Mouse (Mus musculus) intestine, postnatal 0 days (tissue): ENCODE measurements around the gene Pros1. TPM values are rescaled to one million over a fixed set of nuclear protein-coding genes. Genes with fewer than 3 reads are reported as not detected.

ENCODE experiments used
- ATAC-seq: fragments of 200-750 bp; cut with Nextera tagmentation; 2 replicates; pipeline ENCODE4 v1.8.0; 2017; ENCODE audit warnings: mild to moderate bottlenecking, moderate TSS enrichment, moderate library complexity
- H3K27ac ChIP-seq: fragments of 300-500 bp; sonication (generic); 2 replicates; pipeline ENCODE4 v1.5.1; 2014; ENCODE audit warnings: mild to moderate bottlenecking, low read depth, low read length, moderate library complexity
- H3K27me3 ChIP-seq: fragments of 300-500 bp; sonication (generic); replicated peaks from 2 replicates; pipeline ENCODE4 v1.6.1; 2014; ENCODE audit warnings: low read length, mixed read lengths; ENCODE audit not compliant: control insufficient read depth, insufficient read depth
- H3K36me3 ChIP-seq: fragments of 300-500 bp; sonication (generic); 2 replicates; pipeline ENCODE4 v1.6.1; 2014; ENCODE audit warnings: mild to moderate bottlenecking, moderate library complexity; ENCODE audit not compliant: control insufficient read depth, insufficient read depth
- H3K4me1 ChIP-seq: fragments of 300-500 bp; sonication (generic); replicated peaks from 2 replicates; pipeline ENCODE4 v1.6.1; 2014; ENCODE audit warnings: antibody characterized with exemption, low read length, mixed read lengths; ENCODE audit not compliant: control insufficient read depth, insufficient read depth
- H3K4me2 ChIP-seq: fragments of 300-500 bp; sonication (generic); replicated peaks from 2 replicates; pipeline ENCODE4 v1.6.1; 2014; ENCODE audit warnings: low read depth, mild to moderate bottlenecking, moderate library complexity
- H3K4me3 ChIP-seq: fragments of 300-500 bp; sonication (generic); 2 replicates; pipeline ENCODE4 v1.5.1; 2014; ENCODE audit warnings: low read depth, low read length
- H3K9ac ChIP-seq: fragments of 300-500 bp; sonication (generic); 2 replicates; pipeline ENCODE4 v1.6.1; 2014; ENCODE audit warnings: mild to moderate bottlenecking, low read depth, low read length
- H3K9me3 ChIP-seq: fragments of 300-500 bp; sonication (generic); 2 replicates; pipeline ENCODE4 v1.6.1; 2016; ENCODE audit warnings: mixed run types; ENCODE audit not compliant: control insufficient read depth
- CTCF ChIP-seq: sonication (generic); IDR thresholded peaks from 2 replicates; pipeline ENCODE4 v1.5.1; 2016; ENCODE audit warnings: low read depth, mild to moderate bottlenecking, control low read depth, antibody characterized with exemption, moderate library complexity
- WGBS: fragments of 180-500 bp; shearing (Covaris S2); extraction: QIAGEN DNeasy Blood & Tissue Kit; methylation state at CpG from one replicate; pipeline ENCODE4 v1.1.7; 2014; 5-methylcytosine and 5-hydroxymethylcytosine counted together
- polyA plus RNA-seq: library from polyadenylated mRNA; unstranded; fragments of >200 nt; fragmentation: Nextera tagmentation; extraction: Ambion mirVana; gene quantifications from 2 replicates; pipeline ENCODE4 v1.2.1, GENCODE M21; 2015

Gene Pros1
- polyA plus RNA-seq, 1 experiment from 2014 or later, result 31.6 TPM

DNA sequence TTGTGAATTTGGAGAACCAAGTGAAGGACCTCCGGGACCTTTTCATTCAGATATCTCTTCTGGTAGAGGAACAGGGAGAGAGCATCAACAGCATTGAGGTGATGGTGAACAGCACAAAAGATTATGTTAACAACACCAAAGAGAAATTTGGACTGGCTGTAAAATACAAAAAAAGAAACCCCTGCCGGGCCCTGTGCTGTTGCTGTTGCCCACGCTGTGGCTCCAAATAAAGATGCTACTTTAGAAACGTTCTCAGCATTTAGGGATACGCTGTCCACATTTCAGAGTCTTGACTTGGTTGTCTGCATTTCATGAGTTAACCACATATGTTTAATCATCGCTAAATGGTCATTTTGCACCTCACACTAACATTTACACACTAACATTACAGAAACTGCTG, 31.6 kb upstream of the Pros1 start:
- TF ChIP-seq CTCF, result no peak
- Histone ChIP-seq H3K9ac (no peak overlapping the region), H3K4me2 (no peak overlapping the region), H3K27me3 (no peaks in the 10 kb centered on the region), H3K27ac (no peak overlapping the region), H3K36me3 (peaks cover 3% of the 10 kb centered on the region; the same call in 1 of the 2 replicates), H3K4me3 (no peak overlapping the region), H3K4me1 (no peaks in the 10 kb centered on the region), H3K9me3 (no peaks in the 10 kb centered on the region)
- ATAC-seq, result no peak
- 94% methylated on average over 6 of the region's 6 CpGs for WGBS

DNA sequence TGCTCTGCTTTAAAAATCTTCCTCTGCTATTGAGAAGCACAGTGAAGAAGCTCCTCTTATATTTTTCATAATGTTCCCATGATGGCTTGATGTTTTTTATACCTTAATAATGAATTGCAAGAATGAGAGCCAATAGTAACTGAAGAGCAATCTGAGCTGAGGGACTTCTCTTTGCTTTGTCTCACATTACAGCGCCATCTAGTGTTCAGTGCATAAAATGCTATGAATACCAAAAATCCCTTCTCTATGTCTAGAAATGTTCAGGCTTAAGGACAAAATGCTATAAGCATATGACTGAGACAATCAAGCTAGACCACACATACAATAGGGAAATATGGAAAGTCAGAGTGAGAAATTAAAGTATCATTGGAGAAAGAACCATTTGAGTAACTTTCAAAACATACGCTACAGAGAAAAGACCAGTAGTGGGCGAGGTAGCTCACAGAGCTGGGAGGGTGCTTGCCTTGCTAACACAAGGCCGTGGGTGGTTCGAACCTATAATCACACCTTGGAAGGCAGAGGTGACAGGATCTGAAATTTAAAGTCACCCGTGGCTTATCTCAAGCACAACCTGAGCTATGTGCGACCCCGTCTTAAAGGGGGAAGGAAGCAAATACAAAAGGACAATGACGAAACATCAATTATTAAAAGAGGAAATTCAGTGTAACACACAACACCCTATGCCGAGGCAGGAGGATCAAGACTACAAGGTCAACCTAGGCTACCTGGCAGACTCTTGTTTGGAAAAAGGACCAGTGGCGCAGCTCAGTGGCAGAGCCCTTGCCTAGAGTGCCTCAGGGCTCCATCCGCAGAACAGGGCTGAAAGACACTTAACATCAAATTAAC, 27.7 kb upstream of the Pros1 start:
- no peak for ATAC-seq
- H3K4me1 ChIP-seq, result no peaks in the 10 kb centered on the region
- peak; percentile 84 for TF ChIP-seq CTCF
- no peaks in the 10 kb centered on the region for H3K9me3 ChIP-seq
- H3K27me3 ChIP-seq, result no peaks in the 10 kb centered on the region
- no peak overlapping the region for H3K9ac ChIP-seq
- no peak overlapping the region for H3K4me3 ChIP-seq
- peaks cover 3% of the 10 kb centered on the region; the same call in 1 of the 2 replicates for H3K36me3 ChIP-seq
- 72% methylated on average over 12 of the region's 12 CpGs for WGBS
- no peak overlapping the region for H3K27ac ChIP-seq
- no peak overlapping the region for H3K4me2 ChIP-seq

GRCm38 (mm10) chr16:62832027-62832426, 22.1 kb upstream of the Pros1 start:
- WGBS, result 58% methylated on average over 2 of the region's 2 CpGs
- Histone ChIP-seq H3K4me2 (no peak overlapping the region; the same call in 1 of the 2 replicates), H3K9me3 (no peaks in the 10 kb centered on the region), H3K4me3 (no peak overlapping the region), H3K27ac (peak overlapping the region; percentile 15; the same call in 1 of the 2 replicates), H3K36me3 (no peaks in the 10 kb centered on the region), H3K27me3 (no peaks in the 10 kb centered on the region), H3K9ac (no peak overlapping the region), H3K4me1 (no peaks in the 10 kb centered on the region)
- no peak for TF ChIP-seq CTCF
- peak; percentile 53; the same call in 1 of the 2 replicates for ATAC-seq

DNA sequence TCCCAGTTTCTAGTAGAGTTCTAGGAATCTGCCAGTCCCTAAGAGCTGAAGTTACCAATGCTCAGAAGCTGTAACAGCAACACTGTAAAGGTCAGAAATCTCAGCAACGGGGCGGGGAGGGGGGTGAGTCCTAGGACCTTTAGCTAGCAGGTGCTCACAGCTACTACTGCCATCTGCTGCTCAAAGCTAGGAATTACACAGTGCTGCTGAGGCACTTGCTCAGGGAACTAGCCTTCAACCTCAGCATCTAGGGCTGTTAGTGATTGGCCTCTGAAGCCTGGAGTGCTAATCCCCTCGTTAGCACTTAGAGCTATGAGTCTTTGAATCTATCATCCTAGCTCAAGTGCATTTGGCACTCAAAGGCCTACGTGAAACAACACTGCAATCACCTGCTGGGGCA, 21.6 kb upstream of the Pros1 start:
- Histone ChIP-seq H3K36me3 (no peaks in the 10 kb centered on the region), H3K4me2 (no peak overlapping the region; the same call in 1 of the 2 replicates), H3K27me3 (no peaks in the 10 kb centered on the region), H3K4me1 (no peaks in the 10 kb centered on the region), H3K9ac (no peak overlapping the region), H3K4me3 (no peak overlapping the region), H3K9me3 (no peaks in the 10 kb centered on the region), H3K27ac (peak overlapping the region; percentile 15; the same call in 1 of the 2 replicates)
- peak; percentile 54 for ATAC-seq
- TF ChIP-seq CTCF, result peak; percentile 86
- WGBS, result 14% methylated on average over 4 of the region's 4 CpGs

DNA sequence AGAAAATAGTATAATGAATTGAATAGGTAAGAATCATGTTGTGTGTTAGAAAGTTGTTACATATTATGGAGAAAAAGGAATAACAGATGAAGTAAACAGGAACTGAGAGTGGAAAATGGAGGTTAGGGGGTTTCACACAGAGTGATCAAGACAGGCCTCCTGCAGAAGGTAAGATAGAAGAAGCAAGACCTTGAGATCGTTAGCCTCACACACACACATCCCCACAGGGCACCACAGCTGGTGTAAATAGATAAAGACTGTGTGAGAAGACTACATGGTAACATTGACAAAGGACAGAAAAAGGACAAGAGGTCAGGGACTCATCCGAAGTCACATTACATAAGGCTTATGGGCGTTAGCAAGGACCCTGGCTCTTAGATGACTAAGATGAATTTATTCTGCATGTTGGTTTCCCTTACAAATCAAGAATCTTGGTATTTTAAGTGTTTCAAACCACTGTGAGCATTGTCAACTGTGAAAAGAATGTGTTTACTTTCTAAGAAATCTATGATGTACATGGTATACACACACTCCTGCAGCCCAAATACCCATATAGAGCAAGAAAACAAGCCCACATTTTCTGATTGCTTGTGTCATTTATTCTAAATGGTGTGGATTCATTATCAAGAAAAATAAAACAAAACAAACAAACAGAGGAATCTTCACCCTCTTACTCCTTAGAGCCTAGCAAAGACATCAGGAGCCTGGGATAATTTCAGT, 19.9 kb upstream of the Pros1 start:
- H3K27ac ChIP-seq, result no peak overlapping the region
- WGBS, result 32% methylated on average over 3 of the region's 3 CpGs
- no peak for ATAC-seq

GRCm38 (mm10) chr16:62845341-62845740, 8.8 kb upstream of the Pros1 start:
- H3K9me3 ChIP-seq, result no peaks in the 10 kb centered on the region
- H3K36me3 ChIP-seq, result no peaks in the 10 kb centered on the region
- no peak overlapping the region for H3K9ac ChIP-seq
- 82% methylated on average over 6 of the region's 6 CpGs for WGBS
- H3K4me3 ChIP-seq, result no peak overlapping the region
- ATAC-seq, result no peak
- no peak overlapping the region for H3K4me2 ChIP-seq
- TF ChIP-seq CTCF, result no peak
- no peak overlapping the region for H3K27ac ChIP-seq
- no peaks in the 10 kb centered on the region for H3K4me1 ChIP-seq
- no peaks in the 10 kb centered on the region for H3K27me3 ChIP-seq

More for the DNA sequence above, 19.9 kb upstream of the Pros1 start:
- Histone ChIP-seq H3K27me3 (no peaks in the 10 kb centered on the region), H3K4me1 (no peaks in the 10 kb centered on the region), H3K4me3 (no peak overlapping the region), H3K9me3 (no peaks in the 10 kb centered on the region), H3K9ac (no peak overlapping the region), H3K36me3 (no peaks in the 10 kb centered on the region), H3K4me2 (no peak overlapping the region)
- no peak for TF ChIP-seq CTCF
